Mouse (Mus musculus) kidney, adult 2 months (tissue): ENCODE measurements around the gene Pde4d.

Experiments used
- CTCF ChIP-seq: fragments of 200-500 bp; conservative IDR thresholded peaks from 2 replicates; pipeline ENCODE4 v1.5.1; 2011; ENCODE audit warnings: low read depth, mild to moderate bottlenecking, control low read depth, low read length, moderate library complexity, mixed read lengths; ENCODE audit not compliant: insufficient read depth, insufficient read length
- POLR2A ChIP-seq: fragments of 200-500 bp; IDR thresholded peaks from one replicate; pipeline ENCODE4 v1.6.1; 2011; ENCODE audit warnings: low read depth, low read length, control low read depth

DNA sequence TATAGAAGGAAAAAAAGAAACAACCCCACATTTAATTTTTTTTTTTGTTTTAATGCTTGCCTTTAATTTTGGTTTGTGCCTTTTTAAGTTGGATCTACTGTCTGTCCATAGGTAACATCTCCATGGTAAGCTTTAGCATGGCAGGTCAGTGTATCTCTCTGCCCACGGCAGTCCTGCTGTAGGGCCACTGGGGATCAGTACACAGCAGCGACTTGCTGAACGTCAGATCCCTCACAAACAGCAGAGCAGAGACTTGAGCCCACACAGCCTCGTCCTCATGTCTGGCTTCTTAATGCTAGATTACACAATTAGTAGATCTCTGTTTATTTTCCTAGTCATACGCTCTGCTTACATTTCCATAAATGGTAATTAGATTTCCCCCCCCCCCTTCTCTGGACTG is 782.8 kb downstream of the Pde4d start:
- no peak for TF ChIP-seq CTCF
- TF ChIP-seq POLR2A = no peak
